Mouse (Mus musculus) MEL (cell line): Measurements from ENCODE around the gene Zzef1. TPM values are rescaled to one million over a fixed set of nuclear protein-coding genes. Genes with fewer than 3 reads are reported as not detected.
"Not testable (repeated sequence)": the region's sequence is repeated elsewhere in the genome, so short reads cannot be mapped to it uniquely, and the experiment has no call there.

Experiments
- DNase-seq: peaks from one replicate; pipeline ENCODE4 v3.0.0; 2011; ENCODE audit warnings: low read depth, low spot score
- H3K27ac ChIP-seq: 2 replicates; pipeline ENCODE4 v1.5.1; 2012; ENCODE audit warnings: low read depth, mild to moderate bottlenecking, control low read depth, low read length, moderate library complexity; ENCODE audit not compliant: control insufficient read depth
- H3K27me3 ChIP-seq, 2 experiments: fragments of 150-350 bp in 1 of 2; sonication (generic) in 1 of 2; 2 replicates each; pipeline ENCODE4 v1.6.1; 2012; ENCODE audit warnings: low read length in 2 of 2, mild to moderate bottlenecking in 2 of 2, improper control_type of control experiment in 1 of 2, moderate library complexity in 1 of 2; ENCODE audit not compliant: insufficient read depth in 2 of 2, control insufficient read depth in 1 of 2
- H3K36me3 ChIP-seq, 2 experiments: 2 replicates each; pipeline ENCODE4 v1.6.1; 2012 to 2014; ENCODE audit warnings: low read length in 2 of 2, improper control_type of control experiment in 1 of 2, inconsistent platforms in 1 of 2, mild to moderate bottlenecking in 1 of 2; ENCODE audit not compliant: insufficient read depth in 2 of 2, control insufficient read depth in 1 of 2
- H3K4me1 ChIP-seq, 2 experiments: fragments of 150-350 bp in 1 of 2; sonication (generic) in 1 of 2; 2 replicates each; pipeline ENCODE4 v1.6.1; 2012; ENCODE audit warnings: low read length in 2 of 2, improper control_type of control experiment in 1 of 2, mild to moderate bottlenecking in 1 of 2; ENCODE audit not compliant: insufficient read depth in 2 of 2, control insufficient read depth in 1 of 2
- H3K4me3 ChIP-seq, 2 experiments: fragments of 150-350 bp in 1 of 2; sonication (generic) in 1 of 2; 2 replicates each; pipeline ENCODE4 v1.5.1; 2012; ENCODE audit warnings: low read depth in 2 of 2, low read length in 2 of 2, mild to moderate bottlenecking in 2 of 2, moderate library complexity in 2 of 2, control low read depth in 1 of 2, improper control_type of control experiment in 1 of 2; ENCODE audit not compliant: control insufficient read depth in 1 of 2, insufficient read depth in 1 of 2
- H3K79me2 ChIP-seq: 2 replicates; pipeline ENCODE4 v1.6.1; 2012; ENCODE audit warnings: mild to moderate bottlenecking, low read length, moderate library complexity; ENCODE audit not compliant: control insufficient read depth, poor library complexity, insufficient read depth
- H3K9ac ChIP-seq: 2 replicates; pipeline ENCODE4 v1.6.1; 2012; ENCODE audit warnings: low read depth, mild to moderate bottlenecking, control low read depth, low read length, moderate library complexity; ENCODE audit not compliant: control insufficient read depth, poor library complexity, severe bottlenecking
- H3K9me3 ChIP-seq: fragments of 150-350 bp; sonication (generic); replicated peaks from 2 replicates; pipeline ENCODE4 v1.6.1; 2012; ENCODE audit warnings: mild to moderate bottlenecking, low read length, improper control_type of control experiment, moderate library complexity; ENCODE audit not compliant: insufficient read depth
- CTCF ChIP-seq, 3 experiments: IDR thresholded peaks in 2 of 3; conservative IDR thresholded peaks in 1 of 3; 2 replicates each; pipeline ENCODE4 v1.5.1; 2011 to 2012; ENCODE audit warnings: low read length in 3 of 3, low read depth in 2 of 3, mild to moderate bottlenecking in 2 of 3, improper control_type of control experiment in 1 of 3, inconsistent platforms in 1 of 3, mixed read lengths in 1 of 3, moderate library complexity in 1 of 3; ENCODE audit not compliant: control insufficient read depth in 1 of 3, insufficient read depth in 1 of 3, poor library complexity in 1 of 3, severe bottlenecking in 1 of 3
- GATA1 ChIP-seq: IDR thresholded peaks from 2 replicates; pipeline ENCODE4 v1.6.1; 2011; ENCODE audit warnings: low read depth, low read length, improper control_type of control experiment
- HCFC1 ChIP-seq: IDR thresholded peaks from 2 replicates; pipeline ENCODE4 v1.6.1; 2012; ENCODE audit warnings: low read depth, mild to moderate bottlenecking, inconsistent platforms, low read length, improper control_type of control experiment, moderate library complexity
- MAX ChIP-seq: IDR thresholded peaks from 2 replicates; pipeline ENCODE4 v1.6.1; 2011; ENCODE audit warnings: low read length, improper control_type of control experiment
- MAZ ChIP-seq: IDR thresholded peaks from 2 replicates; pipeline ENCODE4 v1.6.1; 2012; ENCODE audit warnings: low read depth, mild to moderate bottlenecking, inconsistent platforms, low read length, improper control_type of control experiment
- MYC ChIP-seq: IDR thresholded peaks from 2 replicates; pipeline ENCODE4 v1.6.1; 2011; ENCODE audit warnings: low read depth, mild to moderate bottlenecking, low read length, improper control_type of control experiment, moderate library complexity
- NRF1 ChIP-seq: IDR thresholded peaks from 2 replicates; pipeline ENCODE4 v1.6.1; 2014; ENCODE audit warnings: low read depth, mild to moderate bottlenecking, inconsistent platforms, low read length, improper control_type of control experiment, moderate library complexity; ENCODE audit not compliant: poor library complexity, insufficient read depth, severe bottlenecking
- POLR2A ChIP-seq, 2 experiments: IDR thresholded peaks; 2 replicates each; pipeline ENCODE4 v1.6.1; 2011 to 2012; ENCODE audit warnings: low read length in 2 of 2, mild to moderate bottlenecking in 2 of 2, control low read depth in 1 of 2, improper control_type of control experiment in 1 of 2, low read depth in 1 of 2, moderate library complexity in 1 of 2; ENCODE audit not compliant: control insufficient read depth in 1 of 2, insufficient read depth in 1 of 2, poor library complexity in 1 of 2
- POLR2AphosphoS2 ChIP-seq: IDR thresholded peaks from 2 replicates; pipeline ENCODE4 v1.6.1; 2011; ENCODE audit warnings: low read length, improper control_type of control experiment
- POLR2AphosphoS5 ChIP-seq: IDR thresholded peaks from 2 replicates; pipeline ENCODE4 v1.6.1; 2012; ENCODE audit warnings: low read depth, borderline replicate concordance, mild to moderate bottlenecking, inconsistent platforms, low read length, moderate library complexity, mixed read lengths
- RAD21 ChIP-seq: IDR thresholded peaks from 2 replicates; pipeline ENCODE4 v1.6.1; 2011; ENCODE audit warnings: mild to moderate bottlenecking, low read depth, low read length, improper control_type of control experiment
- SMC3 ChIP-seq: IDR thresholded peaks from 2 replicates; pipeline ENCODE4 v1.6.1; 2011; ENCODE audit warnings: low read depth, low read length, improper control_type of control experiment
- USF1 ChIP-seq: IDR thresholded peaks from 2 replicates; pipeline ENCODE4 v1.6.1; 2014; ENCODE audit warnings: low read depth, mild to moderate bottlenecking, inconsistent platforms, low read length, improper control_type of control experiment, moderate library complexity
- ZC3H11A ChIP-seq: IDR thresholded peaks from 2 replicates; pipeline ENCODE4 v1.6.1; 2012; ENCODE audit warnings: low read depth, mild to moderate bottlenecking, inconsistent platforms, low read length, improper control_type of control experiment
- ZMIZ1 ChIP-seq: IDR thresholded peaks from 2 replicates; pipeline ENCODE4 v1.6.1; 2012; ENCODE audit warnings: low read depth, mild to moderate bottlenecking, inconsistent platforms, low read length, improper control_type of control experiment, moderate library complexity
- polyA plus RNA-seq, 2 experiments: library from polyadenylated mRNA; stranded (reverse) in 1 of 2; unstranded in 1 of 2; fragments of >175 nt in 1 of 2; fragments of >200 nt in 1 of 2; gene quantifications; 2 replicates each; pipeline versions ENCODE4 v1.2.1 to v1.2.4; 2012; ENCODE audit warnings: low replicate concordance in 2 of 2, low read depth in 1 of 2; ENCODE audit not compliant: insufficient read length in 2 of 2, insufficient read depth in 1 of 2, missing spikeins in 1 of 2
- total RNA-seq: library from RNA; depleted of rRNA; stranded (reverse); fragments of 300-350 nt; gene quantifications from 2 replicates; pipeline ENCODE4 v1.2.3, GENCODE M21; 2012

Gene Zzef1
- total and polyA plus RNA-seq, 3 experiments = 13.3 to 17.6 TPM; not detected in 1

GRCm38 (mm10) chr11:72770816-72771215, 25.2 kb upstream of the Zzef1 start:
- peak; percentile 45 for DNase-seq
- no peaks in the 10 kb centered on the region for H3K79me2 ChIP-seq
- no peaks in the 10 kb centered on the region for H3K27me3 ChIP-seq
- no peak overlapping the region for H3K27ac ChIP-seq
- peaks cover 2 to 4% of the 10 kb centered on the region in 2 experiments; a peak in 1 of 4 replicates for H3K36me3 ChIP-seq
- no peak for TF ChIP-seq MAZ
- TF ChIP-seq POLR2AphosphoS2 = peak; percentile 42
- TF ChIP-seq POLR2AphosphoS5 = no peak; the same call in 1 of the 2 replicates
- no peak for TF ChIP-seq SMC3
- TF ChIP-seq USF1 = no peak
- TF ChIP-seq RAD21 = no peak
- no peak for TF ChIP-seq ZC3H11A
- no peak for TF ChIP-seq CTCF (IDR thresholded peaks at IDR 0.05 in 2 of 3, conservative IDR thresholded peaks at IDR 0.05 in 1 of 3; ENCODE audit: control insufficient read depth in 1 of 3, insufficient read depth in 1 of 3, low read depth in 2 of 3, low read length in 3 of 3, poor library complexity in 1 of 3, severe bottlenecking in 1 of 3)
- no peak for TF ChIP-seq HCFC1
- TF ChIP-seq POLR2A (IDR thresholded peaks at IDR 0.05; ENCODE audit: control insufficient read depth in 1 of 2, insufficient read depth in 1 of 2, low read depth in 1 of 2, low read length in 2 of 2, poor library complexity in 1 of 2) = peak in 1 of 2 experiments; percentile 16; a peak in 1 of 4 replicates
- TF ChIP-seq, all 39 proteins: peak for 2
- Histone ChIP-seq H3K4me1 (no peaks in the 10 kb centered on the region), H3K4me3 (no peak overlapping the region), H3K9ac (no peak overlapping the region), H3K9me3 (no peaks in the 10 kb centered on the region)

DNA sequence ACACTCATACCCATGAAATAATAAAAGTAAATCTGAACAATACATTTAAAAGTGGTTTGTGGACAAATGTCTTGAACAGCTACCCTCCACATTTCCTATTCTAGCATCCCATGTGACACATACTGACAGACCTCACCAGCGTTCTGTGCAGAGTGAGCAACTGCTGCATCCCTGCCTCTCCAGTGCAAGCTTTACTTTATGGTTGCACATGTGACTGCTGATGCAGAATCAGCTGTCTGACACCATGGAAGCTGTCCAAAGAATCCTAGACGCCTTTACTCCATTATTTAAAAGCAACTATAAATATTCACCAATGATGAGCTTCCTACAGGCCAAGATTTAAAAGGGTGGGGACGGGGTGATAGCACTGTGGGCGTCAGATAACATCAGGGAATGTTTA, 24.6 kb upstream of the Zzef1 start:
- Histone ChIP-seq H3K36me3 (peaks cover 2 to 4% of the 10 kb centered on the region in 2 experiments; a peak in 1 of 4 replicates), H3K4me3 (no peak overlapping the region), H3K79me2 (no peaks in the 10 kb centered on the region), H3K9me3 (no peaks in the 10 kb centered on the region)
- TF ChIP-seq USF1 (peak; percentile 65), ZMIZ1 (peak; percentile 85), NRF1 (no peak), MAX (peak; percentile 38; the same call in 1 of the 2 replicates), MAZ (no peak), GATA1 (peak; percentile 34; the same call in 1 of the 2 replicates), POLR2AphosphoS2 (peak; percentile 17; the same call in 1 of the 2 replicates)
- TF ChIP-seq, all 39 proteins: peak for 5
- Histone ChIP-seq H3K9ac (no peak overlapping the region), H3K4me1 (no peaks in the 10 kb centered on the region), H3K27me3 (no peaks in the 10 kb centered on the region), H3K27ac (no peak overlapping the region)
- peak; percentile 58 for DNase-seq

GRCm38 (mm10) chr11:72772611-72773010, 23.4 kb upstream of the Zzef1 start:
- not testable (repeated sequence) for H3K79me2 ChIP-seq, H3K36me3 ChIP-seq, H3K27ac ChIP-seq, H3K4me3 ChIP-seq, H3K27me3 ChIP-seq, DNase-seq, H3K9me3 ChIP-seq, H3K9ac ChIP-seq, H3K4me1 ChIP-seq
- TF ChIP-seq CTCF (IDR thresholded peaks at IDR 0.05 in 2 of 3, conservative IDR thresholded peaks at IDR 0.05 in 1 of 3; ENCODE audit: control insufficient read depth in 1 of 3, insufficient read depth in 1 of 3, low read depth in 2 of 3, low read length in 3 of 3, poor library complexity in 1 of 3, severe bottlenecking in 1 of 3) = peak in 1 of 3 experiments; percentile 36; a peak in 2 of 6 replicates
- peak; percentile 20 for TF ChIP-seq RAD21
- peak; percentile 43 for TF ChIP-seq SMC3
- peak; percentile 66; the same call in 1 of the 2 replicates for TF ChIP-seq MYC
- TF ChIP-seq, all 39 proteins: peak for 4; not testable (repeated sequence) for 35
